Mouse (Mus musculus) brain, embryonic 14.5 days (tissue): ENCODE results near the gene Dab1.

Experiments used
- CTCF ChIP-seq: fragments of 200-500 bp; IDR thresholded peaks from 2 replicates; pipeline ENCODE4 v1.5.1; 2012; ENCODE audit warnings: inconsistent platforms, mild to moderate bottlenecking, moderate library complexity, borderline replicate concordance; ENCODE audit not compliant: insufficient read depth, insufficient read length; ENCODE audit errors: extremely low read depth
- POLR2A ChIP-seq: fragments of 200-500 bp; IDR thresholded peaks from 2 replicates; pipeline ENCODE4 v1.6.1; 2012; ENCODE audit warnings: mild to moderate bottlenecking, inconsistent platforms, borderline replicate concordance; ENCODE audit not compliant: poor library complexity, insufficient read depth, insufficient read length, severe bottlenecking; ENCODE audit errors: extremely low read depth

DNA sequence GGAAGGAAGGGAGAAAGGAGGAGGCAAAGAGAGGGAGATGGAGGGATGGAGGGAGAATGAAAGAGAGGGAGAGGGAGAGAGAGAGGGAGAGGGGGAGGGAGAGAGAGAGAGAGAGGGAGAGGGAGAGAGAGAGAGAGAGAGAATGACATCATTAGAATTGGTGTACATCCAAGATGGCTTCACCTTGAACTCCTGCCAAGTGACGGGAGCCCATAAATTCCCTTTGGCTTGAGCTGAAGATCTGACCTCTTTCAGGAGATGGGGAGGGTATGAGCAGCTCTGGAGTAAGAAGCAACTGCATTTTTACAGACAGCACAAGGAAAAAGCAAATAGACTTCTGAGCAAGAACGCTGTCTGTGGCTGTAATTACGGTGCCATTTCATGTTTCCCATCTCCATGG, 4.1 kb upstream of the Dab1 start:
- TF ChIP-seq CTCF, result no peak
- no peak for TF ChIP-seq POLR2A
